Mouse (Mus musculus): ENCODE results near the gene Mrpl45. TPM values are rescaled to one million over a fixed set of nuclear protein-coding genes. Genes with fewer than 3 reads are reported as not detected.

Gene Mrpl45
- total RNA-seq, 1 experiment from 2014 or later = 31.6 TPM

DNA sequence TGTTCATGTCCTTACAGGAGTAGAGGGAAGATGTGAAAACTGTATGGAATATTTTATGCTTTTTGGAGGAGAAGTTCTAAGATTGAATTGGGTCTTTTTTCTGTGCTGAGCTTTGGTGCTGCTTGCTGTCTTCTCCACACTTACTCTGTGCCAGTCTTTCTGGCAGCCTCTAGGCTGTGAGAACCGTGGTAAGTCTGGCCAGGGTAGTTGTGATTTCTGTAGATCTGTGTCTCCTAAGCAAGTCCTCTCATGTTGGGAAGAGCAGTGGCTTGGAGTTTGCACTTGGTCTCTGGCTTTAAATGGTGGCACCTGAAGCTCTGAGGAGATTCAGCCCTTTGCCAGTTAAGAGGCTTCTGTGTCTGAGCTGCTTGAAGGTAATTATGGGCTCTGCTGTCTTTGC lies 50.0 kb downstream of the Mrpl45 start:
- DNase-seq = no peak

DNA sequence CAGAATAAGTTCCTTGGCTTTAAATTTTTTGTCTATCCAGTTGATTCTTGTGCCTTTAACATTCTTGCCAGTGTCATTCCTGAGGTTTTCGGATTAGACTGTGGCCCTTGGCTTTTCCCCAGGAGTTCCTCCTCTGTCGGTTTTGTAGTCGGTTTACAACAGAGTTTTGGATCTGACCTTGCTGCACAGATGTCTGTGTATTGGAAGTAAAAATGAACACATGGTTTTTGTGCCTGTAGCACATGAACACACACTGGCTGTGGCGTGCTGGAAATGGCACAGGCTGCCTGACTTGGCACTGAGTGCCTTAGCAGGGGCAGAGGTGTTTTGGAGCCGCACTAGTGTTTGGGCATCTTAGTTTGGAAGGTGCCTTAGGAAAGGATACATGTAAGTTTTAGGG lies 53.0 kb downstream of the Mrpl45 start:
- DNase-seq = no peak

DNA sequence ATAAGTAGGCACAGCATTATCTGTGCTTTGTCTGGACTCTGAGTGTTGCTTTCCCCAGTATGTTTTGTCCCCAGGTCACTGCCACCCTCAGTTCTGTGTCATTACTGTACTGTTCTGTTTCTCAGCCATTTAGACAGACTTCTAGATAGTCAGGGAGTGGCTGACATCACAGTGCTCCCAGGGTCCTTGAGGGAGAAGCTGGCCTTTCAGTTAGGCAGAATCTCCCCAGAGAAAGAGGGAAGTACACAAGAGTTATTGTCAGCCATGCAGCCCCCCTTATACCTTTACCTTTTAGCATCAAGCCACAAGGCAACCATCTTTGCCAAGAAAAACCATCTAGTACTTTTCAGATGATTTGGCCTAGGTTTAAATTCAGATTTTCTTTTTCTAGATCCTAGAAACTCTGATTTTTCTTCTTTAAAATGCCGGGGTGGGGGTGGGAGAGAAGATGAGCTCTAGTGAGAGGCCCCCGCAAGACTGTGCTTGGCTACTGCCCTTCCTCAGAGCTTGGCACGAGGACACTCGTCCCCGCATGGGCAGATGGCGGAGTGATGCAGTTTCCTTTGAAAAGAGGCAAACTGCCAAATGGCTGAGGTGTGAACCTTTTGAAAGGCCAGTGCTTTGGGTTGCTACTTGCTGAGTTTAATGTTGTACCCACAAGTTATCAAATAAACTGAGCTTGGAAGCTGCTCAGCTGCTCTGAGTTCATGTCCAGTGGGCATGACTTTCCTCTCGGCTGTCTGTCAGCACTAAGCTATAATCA lies 55.0 kb downstream of the Mrpl45 start:
- no peak for DNase-seq

DNA sequence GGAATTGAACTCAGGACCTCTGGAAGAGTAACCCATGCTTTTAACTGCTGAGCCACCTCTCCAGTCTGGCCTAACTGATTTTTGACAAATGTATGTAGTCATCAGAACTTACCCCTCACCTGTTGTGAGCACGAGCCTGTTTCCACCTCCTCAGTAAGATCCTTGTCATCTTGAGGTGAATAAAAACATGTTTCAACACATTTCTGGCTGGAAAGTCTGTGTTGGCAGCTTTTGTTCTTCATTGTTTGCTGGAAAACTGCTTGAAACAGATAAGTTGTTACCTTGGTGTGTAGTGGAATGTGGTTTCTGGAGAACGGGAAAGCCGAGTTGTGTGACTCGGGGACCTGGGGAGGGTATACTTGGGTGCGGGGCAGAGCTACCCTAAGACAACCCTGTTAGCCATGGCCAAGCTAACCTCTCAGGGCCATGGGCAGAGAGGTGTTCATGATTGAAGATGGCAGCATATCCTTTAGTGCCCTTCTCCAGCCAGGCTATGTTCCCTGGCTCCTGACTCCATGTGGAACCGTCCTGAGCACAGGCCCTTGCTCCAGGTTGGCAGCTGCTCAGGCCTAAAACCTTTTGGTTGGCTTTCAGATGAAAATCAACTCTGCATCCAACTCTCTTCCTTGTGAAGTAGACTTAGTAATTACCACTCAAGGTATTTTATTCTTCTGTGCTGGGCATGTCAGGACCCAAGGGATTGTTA lies 56.8 kb downstream of the Mrpl45 start:
- no peak for DNase-seq

DNA sequence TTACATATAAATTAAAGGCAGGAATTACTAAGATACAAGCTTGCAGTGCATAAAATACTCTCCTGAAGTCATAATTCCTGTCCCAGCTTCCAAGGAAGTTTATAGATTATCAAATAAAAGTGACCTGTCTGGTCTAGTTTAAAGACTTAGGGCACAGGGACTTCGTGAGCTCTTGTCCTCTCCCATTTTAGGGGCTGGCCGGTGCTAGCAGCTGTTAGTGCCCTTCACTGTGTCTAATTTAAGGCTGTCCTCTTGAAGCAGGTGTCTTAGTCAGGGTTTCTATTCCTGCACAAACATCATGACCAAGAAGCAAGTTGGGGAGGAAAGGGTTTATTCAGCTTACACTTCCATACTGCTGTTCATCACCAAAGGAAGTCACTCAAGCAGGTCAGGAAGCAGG lies 57.9 kb downstream of the Mrpl45 start:
- DNase-seq = no peak

Other genes starting within 250 kb of the Mrpl45 start
- 0.39 TPM in 1 of 2 replicates, not detected in the other for gene Tbx21, start 200.4 kb upstream of the Mrpl45 start, total RNA-seq (2021)
- gene Tbkbp1, start 164.2 kb upstream of the Mrpl45 start, total RNA-seq (2021) = 11.1 and 12.7 TPM in 2 replicates
- 116 and 120 TPM in 2 replicates for gene Kpnb1, start 127.8 kb upstream of the Mrpl45 start, total RNA-seq (2021)
- gene Npepps, start 35.1 kb upstream of the Mrpl45 start, total RNA-seq (2021) = 109 and 110 TPM in 2 replicates
- 1.8 and 4.7 TPM in 2 replicates for gene Gpr179, start 36.4 kb downstream of the Mrpl45 start, total RNA-seq (2021)
- 21.0 and 27.5 TPM in 2 replicates for gene Socs7, start 46.8 kb downstream of the Mrpl45 start, total RNA-seq (2021)
- gene Arhgap23, start 99.8 kb downstream of the Mrpl45 start, total RNA-seq (2021) = 29.5 and 37.8 TPM in 2 replicates
- gene 4933428G20Rik, start 184.6 kb downstream of the Mrpl45 start, total RNA-seq (2021) = not detected in 2 replicates